Mouse (Mus musculus) myocyte (in vitro differentiated cells): ENCODE data around the gene Rpp21. TPM values are rescaled to one million over a fixed set of nuclear protein-coding genes. Genes with fewer than 3 reads are reported as not detected.

Source experiments
- H3K27me3 ChIP-seq: one replicate; pipeline ENCODE4 v1.6.1; 2011; ENCODE audit not compliant: control insufficient read depth, insufficient read depth, insufficient read length
- H3K36me3 ChIP-seq: one replicate; pipeline ENCODE4 v1.6.1; 2011; ENCODE audit not compliant: control insufficient read depth, insufficient read depth
- H3K4me2 ChIP-seq: one replicate; pipeline ENCODE4 v1.6.1; 2011; ENCODE audit warnings: low read depth, control low read depth
- H3K4me3 ChIP-seq: one replicate; pipeline ENCODE4 v1.5.1; 2011; ENCODE audit warnings: mild to moderate bottlenecking, control low read depth, moderate library complexity
- H3K79me2 ChIP-seq: one replicate; pipeline ENCODE4 v1.6.1; 2011; ENCODE audit not compliant: control insufficient read depth, insufficient read depth
- H3ac ChIP-seq: one replicate; pipeline ENCODE4 v1.6.1; 2011; ENCODE audit not compliant: control insufficient read depth, insufficient read length
- CEBPB ChIP-seq: IDR thresholded peaks from 2 replicates; pipeline ENCODE4 v1.6.1; 2011; ENCODE audit warnings: mild to moderate bottlenecking, moderate library complexity; ENCODE audit not compliant: poor library complexity, insufficient read depth, severe bottlenecking
- E2F4 ChIP-seq: IDR thresholded peaks from one replicate; pipeline ENCODE4 v1.6.1; 2011; ENCODE audit warnings: mild to moderate bottlenecking, control low read depth, moderate library complexity; ENCODE audit not compliant: insufficient read depth
- MAX ChIP-seq: IDR thresholded peaks from one replicate; pipeline ENCODE4 v1.6.1; 2011; ENCODE audit warnings: low read depth, mild to moderate bottlenecking, control low read depth
- MYOD1 ChIP-seq, 3 experiments: IDR thresholded peaks; one replicate each; pipeline ENCODE4 v1.6.1; 2011; ENCODE audit warnings: control low read depth in 2 of 3, low read depth in 2 of 3, mild to moderate bottlenecking in 2 of 3, moderate library complexity in 1 of 3; ENCODE audit not compliant: insufficient read length in 2 of 3, control insufficient read depth in 1 of 3
- MYOG ChIP-seq, 3 experiments: IDR thresholded peaks; one replicate each; pipeline ENCODE4 v1.6.1; 2011; ENCODE audit warnings: control low read depth in 2 of 3, low read depth in 2 of 3, mild to moderate bottlenecking in 2 of 3; ENCODE audit not compliant: insufficient read length in 2 of 3, control insufficient read depth in 1 of 3, insufficient read depth in 1 of 3
- POLR2A ChIP-seq: IDR thresholded peaks from one replicate; pipeline ENCODE4 v1.6.1; 2011; ENCODE audit warnings: low read depth, mild to moderate bottlenecking, control low read depth, moderate library complexity; ENCODE audit not compliant: insufficient read length
- POLR2AphosphoS2 ChIP-seq: IDR thresholded peaks from one replicate; pipeline ENCODE4 v1.6.1; 2011; ENCODE audit warnings: low read depth, control low read depth; ENCODE audit not compliant: insufficient read length
- REST ChIP-seq: IDR thresholded peaks from one replicate; pipeline ENCODE4 v1.6.1; 2011; ENCODE audit warnings: mild to moderate bottlenecking, control low read depth, moderate library complexity; ENCODE audit not compliant: insufficient read depth, insufficient read length
- SRF ChIP-seq: IDR thresholded peaks from one replicate; pipeline ENCODE4 v1.6.1; 2011; ENCODE audit warnings: low read depth; ENCODE audit not compliant: control insufficient read depth, insufficient read length
- TCF12 ChIP-seq: IDR thresholded peaks from one replicate; pipeline ENCODE4 v1.6.1; 2011; ENCODE audit warnings: mild to moderate bottlenecking, control low read depth; ENCODE audit not compliant: poor library complexity, insufficient read depth, severe bottlenecking
- TCF3 ChIP-seq: IDR thresholded peaks from one replicate; pipeline ENCODE4 v1.6.1; 2011; ENCODE audit warnings: low read depth, control low read depth; ENCODE audit not compliant: insufficient read length
- USF1 ChIP-seq: IDR thresholded peaks from one replicate; pipeline ENCODE4 v1.6.1; 2011; ENCODE audit warnings: low read depth, mild to moderate bottlenecking, control low read depth, moderate library complexity
- polyA plus RNA-seq: library from polyadenylated mRNA; unstranded; fragments of >200 nt; fragmentation: generic; extraction: Trizol; gene quantifications from one replicate; pipeline ENCODE4 v1.2.1, GENCODE M21; 2012; ENCODE audit warnings: missing spikeins

Gene Rpp21
- polyA plus RNA-seq, 1 experiment, result 59.2 TPM

DNA sequence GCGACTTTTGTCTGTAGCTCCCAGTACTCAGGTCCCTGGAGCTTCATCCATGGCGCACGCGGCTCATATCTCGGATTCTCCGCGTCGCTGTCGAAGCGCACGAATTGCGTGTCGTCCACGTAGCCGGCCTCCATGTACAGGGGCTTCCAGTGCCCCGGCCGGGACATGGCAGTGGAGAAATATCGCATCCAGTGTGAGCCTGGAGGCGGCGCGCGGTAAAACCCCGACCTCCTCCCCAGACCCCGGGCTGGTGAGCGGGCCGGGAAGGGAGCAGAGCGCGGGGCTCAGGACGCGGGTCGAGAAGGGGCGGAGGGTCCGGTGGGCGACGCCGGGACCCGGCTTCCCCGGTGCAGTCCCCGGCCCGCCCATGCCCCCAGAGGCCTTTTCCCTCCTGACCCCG is 52.0 kb downstream of the Rpp21 start:
- Histone ChIP-seq H3K4me2 (peak overlapping the region; percentile 62), H3K36me3 (no peaks in the 10 kb centered on the region), H3K79me2 (no peaks in the 10 kb centered on the region), H3K4me3 (no peak overlapping the region), H3K27me3 (peaks cover 11% of the 10 kb centered on the region), H3ac (no peak overlapping the region)
- TF ChIP-seq SRF, result no peak
- no peak for TF ChIP-seq MYOG (IDR thresholded peaks at IDR 0.05; ENCODE audit: control insufficient read depth in 1 of 3, insufficient read depth in 1 of 3, insufficient read length in 2 of 3, low read depth in 2 of 3)
- no peak for TF ChIP-seq REST
- no peak for TF ChIP-seq POLR2AphosphoS2
- no peak for TF ChIP-seq MYOD1 (IDR thresholded peaks at IDR 0.05; ENCODE audit: control insufficient read depth in 1 of 3, insufficient read length in 2 of 3, low read depth in 2 of 3)
- no peak for TF ChIP-seq TCF12
- TF ChIP-seq POLR2A, result no peak
- no peak for TF ChIP-seq USF1
- TF ChIP-seq TCF3, result no peak
- TF ChIP-seq CEBPB, result no peak
- no peak for TF ChIP-seq MAX
- no peak for TF ChIP-seq E2F4

Other genes starting within 250 kb of the Rpp21 start
- gene H2-T24, start 237.5 kb downstream of the Rpp21 start, polyA plus RNA-seq, result 0.47 TPM
- gene H2-T23, start 225.2 kb downstream of the Rpp21 start, polyA plus RNA-seq, result 13.6 TPM
- 22.1 TPM for gene H2-T22, start 215.3 kb downstream of the Rpp21 start, polyA plus RNA-seq
- gene Gm6034, start 215.1 kb downstream of the Rpp21 start, polyA plus RNA-seq, result not detected
- 0.23 TPM for gene Gm11127, start 199.7 kb downstream of the Rpp21 start, polyA plus RNA-seq
- not detected for gene Gm19684, start 136.4 kb downstream of the Rpp21 start, polyA plus RNA-seq
- gene Gm7030, start 128.6 kb downstream of the Rpp21 start, polyA plus RNA-seq, result not detected
- not detected for gene Gm8909, start 89.5 kb downstream of the Rpp21 start, polyA plus RNA-seq
- gene H2-T3, start 67.8 kb downstream of the Rpp21 start, polyA plus RNA-seq, result not detected
- gene Trim39, start 14.2 kb upstream of the Rpp21 start, polyA plus RNA-seq, result 5.5 TPM
- not detected for gene H2-M10.2, start 28.4 kb upstream of the Rpp21 start, polyA plus RNA-seq
- 1.4 TPM for gene H2-M10.1, start 68.1 kb upstream of the Rpp21 start, polyA plus RNA-seq
- gene H2-M10.3, start 110.3 kb upstream of the Rpp21 start, polyA plus RNA-seq, result not detected
- not detected for gene H2-M10.4, start 204.3 kb upstream of the Rpp21 start, polyA plus RNA-seq